Mouse (Mus musculus): Measurements from ENCODE around the gene Msrb2. TPM values are rescaled to one million over a fixed set of nuclear protein-coding genes. Genes with fewer than 3 reads are reported as not detected.

The Msrb2 gene
- 14.0 and 16.6 TPM in 2 replicates for polyA plus RNA-seq (2012; rRNA removed)

GRCm38 (mm10) chr2:19371390-19372158 lies at the start of gene Msrb2:
TSS of gene Msrb2 (plus strand) at chr2:19371440.
- DNase-seq (ENCODE audit: low read depth) = no peak

GRCm38 (mm10) chr2:19322448-19322847 lies 48.8 kb upstream of the Msrb2 start:
- no peak for DNase-seq (ENCODE audit: low read depth)

DNA sequence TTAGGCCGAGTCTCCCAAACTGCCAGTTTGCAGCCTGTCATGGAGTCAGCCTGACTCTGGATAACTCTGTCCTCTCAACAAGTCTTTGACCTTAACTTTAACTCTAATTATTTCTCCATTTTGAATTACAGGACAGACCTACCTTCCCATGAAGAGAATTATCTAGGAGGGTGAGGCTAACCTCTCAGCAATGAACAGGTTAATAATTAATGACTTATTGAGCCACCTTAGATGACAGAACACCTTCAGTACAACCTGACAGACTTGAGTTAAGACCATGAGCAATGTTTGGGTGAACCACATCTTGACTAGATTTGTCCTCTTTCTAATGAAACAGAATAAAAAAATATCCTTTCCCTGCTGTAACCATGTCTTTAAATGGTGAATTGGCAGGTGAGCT lies 44.9 kb upstream of the Msrb2 start:
- DNase-seq (ENCODE audit: low read depth) = no peak

DNA sequence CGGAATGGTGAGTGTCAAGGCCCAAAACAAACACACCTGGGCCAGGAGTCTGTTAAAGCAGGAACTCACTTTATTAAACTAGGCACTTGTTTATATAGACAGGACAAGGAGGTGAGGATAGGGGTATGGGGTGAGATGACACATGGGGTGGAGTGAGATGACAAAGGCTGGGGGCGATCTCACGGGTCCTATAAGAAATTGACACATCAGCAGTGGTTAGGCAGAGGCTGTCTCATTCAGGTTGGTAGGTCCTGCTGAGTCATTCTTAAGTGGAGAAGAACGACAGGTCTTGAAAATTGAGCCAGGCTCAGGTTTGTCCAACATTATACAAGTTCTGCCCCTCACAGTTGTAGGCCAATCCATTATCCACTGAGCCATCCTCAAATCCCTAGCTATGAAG lies 43.4 kb upstream of the Msrb2 start:
- DNase-seq (ENCODE audit: low read depth) = no peak

- DNase-seq (ENCODE audit: low read depth) = no peak
Observed at GRCm38 (mm10) chr2:19343901-19344635, 27.2 kb upstream of the Msrb2 start.

GRCm38 (mm10) chr2:19344636-19345413 lies 26.4 kb upstream of the Msrb2 start:
- peak; percentile 16 for DNase-seq (ENCODE audit: low read depth)

DNA sequence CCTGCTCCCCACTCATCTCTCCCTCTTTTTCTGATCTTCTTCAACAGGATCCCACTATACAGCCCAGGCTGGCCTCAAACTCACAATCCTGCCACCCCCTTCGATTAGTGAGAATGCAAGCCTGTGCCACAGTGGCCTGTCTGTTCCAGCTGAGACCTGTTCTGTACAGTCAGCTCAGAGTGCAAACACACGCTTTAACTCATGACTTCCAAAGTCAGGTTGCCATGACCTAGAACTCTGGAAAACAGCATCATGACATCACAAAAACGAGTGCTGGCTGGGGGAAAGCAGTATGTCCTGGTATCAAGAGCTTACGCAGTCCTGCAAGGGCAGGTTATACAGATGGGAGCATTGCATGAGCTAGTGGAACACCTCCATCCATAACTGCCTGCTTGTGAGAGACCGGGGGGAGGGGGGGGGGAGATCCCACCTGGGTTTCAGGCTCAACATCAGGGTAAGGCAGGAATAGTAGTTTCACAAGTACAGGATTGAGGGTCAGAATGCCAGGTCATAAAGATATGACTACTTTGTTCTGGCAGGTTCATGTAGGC lies 25.8 kb upstream of the Msrb2 start:
- no peak for DNase-seq (ENCODE audit: low read depth)

GRCm38 (mm10) chr2:19348454-19348853 lies 22.8 kb upstream of the Msrb2 start:
- no peak for DNase-seq (ENCODE audit: low read depth)

DNA sequence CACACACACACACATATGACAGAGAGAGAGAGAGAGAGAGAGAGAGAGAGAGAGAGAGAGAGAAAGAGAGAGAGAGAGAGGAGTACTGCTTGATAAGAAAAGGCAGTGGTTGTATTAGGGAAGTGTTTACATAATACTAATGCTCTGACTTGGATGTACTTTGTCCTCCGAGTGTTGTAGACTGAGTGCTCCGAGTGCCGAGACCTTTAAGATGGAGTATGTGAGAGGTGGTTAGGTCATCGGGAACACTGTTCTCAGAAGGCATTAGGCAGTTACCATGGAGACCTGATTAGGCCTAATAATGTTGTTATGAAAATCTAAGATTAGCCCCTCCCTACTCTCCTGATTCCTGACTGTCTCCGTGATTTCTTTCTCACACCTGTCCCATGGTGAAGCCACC lies 21.1 kb upstream of the Msrb2 start:
- no peak for DNase-seq (ENCODE audit: low read depth)

GRCm38 (mm10) chr2:19351615-19352253 lies 19.5 kb upstream of the Msrb2 start:
- DNase-seq (ENCODE audit: low read depth) = no peak

- DNase-seq (ENCODE audit: low read depth) = no peak
Observed at GRCm38 (mm10) chr2:19353158-19353557, 18.1 kb upstream of the Msrb2 start.

GRCm38 (mm10) chr2:19362880-19363279 lies 8.4 kb upstream of the Msrb2 start:
- DNase-seq (ENCODE audit: low read depth) = no peak

GRCm38 (mm10) chr2:19366426-19366825 lies 4.8 kb upstream of the Msrb2 start:
- DNase-seq (ENCODE audit: low read depth) = no peak

DNA sequence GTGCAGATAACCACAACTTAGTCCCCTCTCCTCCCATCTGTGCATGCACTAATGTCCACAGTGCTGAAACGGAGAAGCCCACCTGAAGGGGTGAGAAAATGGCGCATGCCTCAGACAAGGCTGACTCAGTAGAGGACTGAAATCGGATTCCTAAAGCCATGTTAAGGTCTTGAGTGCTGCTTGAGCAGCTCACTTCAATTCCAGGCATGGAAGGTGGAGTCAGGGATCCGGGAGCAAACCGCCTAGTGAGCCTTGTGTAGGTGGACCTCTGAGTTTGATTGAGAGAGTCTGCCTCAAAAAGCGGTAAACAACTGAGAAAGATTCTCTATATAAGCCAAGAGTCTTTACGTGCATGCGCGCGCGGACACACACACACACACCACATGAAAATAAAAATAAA lies 4.1 kb upstream of the Msrb2 start:
- DNase-seq (ENCODE audit: low read depth) = no peak

DNA sequence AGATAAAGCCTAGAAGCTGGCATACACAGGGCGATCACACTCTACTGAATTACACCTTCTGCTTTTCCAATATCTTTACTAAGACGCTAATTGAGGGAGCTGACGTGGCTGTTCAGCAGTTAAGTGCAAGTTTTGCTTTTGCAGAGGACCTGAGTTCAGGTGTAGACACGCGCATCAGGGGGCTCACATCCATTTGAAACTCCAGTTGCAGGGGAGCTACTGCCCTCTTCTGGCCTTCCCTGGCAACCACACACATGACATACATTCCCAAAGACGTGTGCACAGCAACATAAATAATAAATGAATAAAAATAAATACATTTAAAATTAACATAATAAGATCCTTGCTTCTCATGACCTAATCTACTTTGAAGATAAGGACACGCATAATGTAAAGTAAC lies 2.5 kb downstream of the Msrb2 start:
- DNase-seq (ENCODE audit: low read depth) = no peak

- DNase-seq (ENCODE audit: low read depth) = no peak
Observed at GRCm38 (mm10) chr2:19380446-19380950, 9.3 kb downstream of the Msrb2 start.

GRCm38 (mm10) chr2:19380986-19381385 lies 9.7 kb downstream of the Msrb2 start:
- DNase-seq (ENCODE audit: low read depth) = no peak

- DNase-seq (ENCODE audit: low read depth) = no peak
Observed at GRCm38 (mm10) chr2:19382206-19382605, 11.0 kb downstream of the Msrb2 start.

- DNase-seq (ENCODE audit: low read depth) = no peak
Observed at GRCm38 (mm10) chr2:19383006-19383405, 11.8 kb downstream of the Msrb2 start.

- no peak for DNase-seq (ENCODE audit: low read depth)
Observed at GRCm38 (mm10) chr2:19385772-19386171, 14.5 kb downstream of the Msrb2 start.

DNA sequence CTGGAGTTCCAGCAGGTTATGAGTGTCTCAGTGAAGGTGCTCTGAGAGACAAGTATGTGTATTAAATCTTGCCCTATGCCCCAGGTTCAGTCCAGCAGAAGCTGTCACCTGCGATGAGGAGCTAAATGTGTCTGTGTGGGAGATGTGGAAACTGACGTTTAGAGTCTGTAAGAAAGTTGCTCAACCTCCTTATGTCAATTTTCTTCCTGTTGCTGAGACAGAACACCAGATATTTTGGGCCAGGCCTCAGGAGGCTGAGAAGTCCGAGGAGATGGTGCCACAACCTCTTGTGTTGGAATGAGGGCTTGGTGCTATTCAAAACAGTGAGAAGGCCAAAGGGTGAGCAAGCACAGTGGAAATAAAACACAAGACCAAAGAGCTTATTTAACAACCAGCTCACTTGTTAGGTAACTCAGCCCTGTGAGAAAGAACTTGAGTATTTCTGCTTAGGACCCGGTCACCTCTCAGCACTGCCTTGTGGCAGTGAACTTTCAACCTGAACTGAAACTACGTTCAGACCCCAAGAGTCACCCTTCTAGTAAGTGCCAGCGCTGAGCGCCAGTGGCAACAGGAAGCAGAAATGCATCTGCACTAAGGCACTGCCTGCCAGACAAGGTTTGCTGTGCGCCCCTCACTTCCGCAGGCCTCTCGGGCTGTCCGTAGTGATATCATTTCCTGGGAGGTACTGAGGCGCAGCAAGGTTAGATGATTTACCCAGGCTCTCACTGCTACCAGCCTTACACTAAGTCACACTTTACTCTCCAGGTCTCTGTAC lies 17.3 kb downstream of the Msrb2 start:
- no peak for DNase-seq (ENCODE audit: low read depth)
